Mouse (Mus musculus) C2C12 (cell line): Measurements from ENCODE around the gene Gm37240.

Experiments used
- CTCF ChIP-seq: IDR thresholded peaks from one replicate; pipeline ENCODE4 v1.5.1; 2011; ENCODE audit not compliant: control insufficient read depth, insufficient read depth, insufficient read length
- FOSL1 ChIP-seq: IDR thresholded peaks from one replicate; pipeline ENCODE4 v1.8.0; 2011; ENCODE audit warnings: mild to moderate bottlenecking, low read length; ENCODE audit not compliant: poor library complexity, insufficient read depth, severe bottlenecking
- MYOG ChIP-seq: IDR thresholded peaks from one replicate; pipeline ENCODE4 v1.6.1; 2011; ENCODE audit not compliant: control insufficient read depth, insufficient read length; ENCODE audit errors: extremely low read depth
- USF1 ChIP-seq: IDR thresholded peaks from one replicate; pipeline ENCODE4 v1.6.1; 2011; ENCODE audit warnings: low read depth, mild to moderate bottlenecking, control low read depth, moderate library complexity

- TF ChIP-seq USF1 (no peak), CTCF (no peak), FOSL1 (no peak), MYOG (no peak)
Measured at GRCm38 (mm10) chr3:84680062-84680461, 1207.3 kb downstream of the Gm37240 start.
